Mouse (Mus musculus): ENCODE results near the gene Znfx1.

- TF ChIP-seq CTCF (IDR thresholded peaks at IDR 0.05; ENCODE audit: borderline replicate concordance, control insufficient read depth, extremely low read depth, insufficient read depth, low read length, poor library complexity) (no peak), POLR2A (IDR thresholded peaks at IDR 0.05; ENCODE audit: control insufficient read depth, extremely low read depth, insufficient read depth, low read length, poor library complexity) (no peak)
Observed at GRCm38 (mm10) chr2:167094688-167095087, 31.9 kb upstream of the Znfx1 start.

All from thymus, adult 2 months (tissue).